Mouse (Mus musculus) thymus, adult 18-20 months (tissue): ENCODE data around the gene Slc25a22.

Source experiments
- DNase-seq, 2 experiments: peaks; one replicate each; pipeline ENCODE4 v3.0.0; 2022; ENCODE audit warnings: mixed read lengths in 2 of 2

Gene Slc25a22

DNA sequence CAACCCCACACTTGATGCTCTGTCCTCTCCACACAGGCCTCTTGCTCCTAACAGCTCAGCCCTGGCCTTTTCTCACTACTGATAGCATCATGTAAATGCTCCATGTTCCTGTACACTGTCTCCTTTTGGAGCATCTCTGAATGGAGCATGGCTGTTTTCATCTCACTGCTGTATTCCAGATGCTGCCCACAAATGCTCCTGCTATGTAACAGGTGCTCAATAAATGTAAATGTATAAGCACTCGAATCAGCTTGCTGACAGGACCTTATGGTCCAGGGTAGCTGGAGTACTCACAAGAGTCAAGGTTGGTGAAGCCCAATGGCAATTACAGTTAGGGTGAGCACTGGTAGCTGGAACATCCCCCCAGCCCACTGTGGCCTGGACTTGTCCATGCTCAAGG lies 33.5 kb upstream of the Slc25a22 start:
- no peak for DNase-seq

DNA sequence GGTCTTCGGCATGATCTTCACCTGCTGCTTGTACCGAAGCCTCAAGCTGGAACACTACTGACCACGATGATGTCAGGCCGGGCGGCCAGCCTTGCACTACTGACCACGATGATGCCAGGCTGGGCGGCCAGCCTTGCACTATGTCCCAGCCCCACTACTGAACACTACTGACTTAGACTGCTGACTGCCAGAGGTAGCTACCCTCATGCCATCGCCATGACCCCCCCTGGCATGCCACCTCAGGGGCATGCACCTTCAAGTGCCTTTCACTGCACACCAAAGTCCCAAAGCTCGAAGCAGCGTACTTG lies 32.9 kb upstream of the Slc25a22 start:
- DNase-seq, result no peak

DNA sequence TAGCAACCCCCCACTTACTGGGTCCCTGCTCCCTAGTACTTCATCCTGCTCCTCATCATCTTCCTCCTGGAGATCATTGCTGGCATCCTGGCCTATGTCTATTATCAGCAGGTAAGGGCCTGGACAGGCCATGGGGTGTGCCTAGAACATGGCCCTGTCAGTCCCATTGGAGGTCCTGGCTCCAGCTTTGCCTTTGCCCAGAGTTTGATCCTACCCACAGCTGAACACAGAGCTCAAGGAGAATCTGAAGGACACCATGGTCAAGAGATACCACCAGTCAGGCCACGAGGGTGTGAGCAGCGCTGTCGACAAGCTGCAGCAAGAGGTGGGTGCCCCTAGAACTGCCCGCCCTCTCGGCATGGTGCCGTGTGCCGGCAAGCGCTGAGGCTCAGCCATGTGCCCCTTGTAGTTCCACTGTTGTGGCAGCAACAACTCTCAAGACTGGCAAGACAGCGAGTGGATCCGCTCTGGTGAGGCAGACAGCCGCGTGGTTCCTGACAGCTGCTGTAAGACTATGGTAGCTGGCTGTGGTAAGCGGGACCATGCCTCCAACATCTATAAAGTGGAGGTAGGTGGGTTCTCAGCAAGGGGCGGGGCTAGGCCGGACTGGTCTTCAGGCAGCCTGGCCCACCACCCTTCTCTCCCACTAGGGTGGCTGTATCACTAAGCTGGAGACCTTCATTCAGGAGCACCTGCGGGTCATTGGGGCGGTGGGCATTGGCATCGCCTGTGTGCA lies 32.4 kb upstream of the Slc25a22 start:
- DNase-seq, result no peak

DNA sequence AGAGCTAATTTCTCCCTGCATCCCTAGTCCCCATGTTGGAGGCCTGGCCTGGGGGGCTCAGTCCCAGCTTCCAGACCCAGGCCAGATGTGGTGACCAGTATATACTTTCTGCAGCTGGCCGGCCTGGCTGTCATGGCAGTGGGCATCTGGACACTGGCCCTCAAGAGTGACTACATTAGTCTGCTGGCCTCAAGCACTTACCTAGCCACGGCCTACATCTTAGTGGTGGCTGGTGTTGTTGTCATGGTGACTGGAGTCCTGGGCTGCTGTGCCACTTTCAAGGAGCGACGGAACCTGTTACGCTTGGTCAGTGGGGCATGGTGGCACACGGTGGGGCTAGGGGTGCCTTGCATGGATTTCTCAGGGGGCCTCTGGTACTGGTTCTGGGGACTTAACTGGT lies 31.7 kb upstream of the Slc25a22 start:
- no peak for DNase-seq

DNA sequence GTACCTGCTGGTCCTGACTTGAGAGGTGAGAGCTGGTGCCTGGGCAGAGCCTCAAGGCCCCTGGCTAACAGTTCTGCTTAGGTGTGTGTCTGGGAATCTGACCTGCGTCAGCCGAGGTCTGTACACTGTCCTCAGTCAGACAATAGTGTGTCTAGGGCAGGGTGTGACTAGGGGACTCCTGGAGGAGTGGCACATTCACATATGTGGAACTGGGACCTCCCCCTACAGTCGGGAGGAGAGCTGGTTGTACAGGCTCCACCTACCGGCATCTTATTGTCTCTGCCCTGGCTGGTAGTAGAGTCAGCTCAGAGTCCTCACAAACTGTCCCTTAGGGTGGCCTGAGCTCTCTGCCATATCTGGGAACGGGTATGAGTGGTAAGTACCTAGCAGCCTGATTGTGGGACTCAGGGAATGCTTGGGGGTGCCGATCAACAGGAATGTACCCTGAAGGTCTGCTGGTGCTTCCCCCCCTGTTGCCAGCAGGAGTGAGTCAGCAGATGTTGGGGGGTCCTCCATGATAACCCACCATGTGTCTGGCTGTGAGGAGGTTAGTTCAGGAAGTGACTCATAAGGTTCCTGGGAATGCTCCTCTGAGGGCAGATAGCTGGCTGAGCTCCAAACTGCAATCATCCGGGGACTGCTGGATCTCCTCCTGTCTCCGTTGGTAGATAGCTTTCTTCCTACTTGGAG lies 31.0 kb upstream of the Slc25a22 start:
- DNase-seq, result peak; percentile 33 to 50

- no peak for DNase-seq
These were observed 30.5 kb upstream of the Slc25a22 start for GRCm38 (mm10) chr7:141468164-141468521.

- peak; percentile 68 to 72 for DNase-seq
These were observed 29.7 kb upstream of the Slc25a22 start, which contains the start of gene Cd151 for GRCm38 (mm10) chr7:141467230-141468030. Gene Cd151 (plus strand): TSS chr7:141467392.

DNA sequence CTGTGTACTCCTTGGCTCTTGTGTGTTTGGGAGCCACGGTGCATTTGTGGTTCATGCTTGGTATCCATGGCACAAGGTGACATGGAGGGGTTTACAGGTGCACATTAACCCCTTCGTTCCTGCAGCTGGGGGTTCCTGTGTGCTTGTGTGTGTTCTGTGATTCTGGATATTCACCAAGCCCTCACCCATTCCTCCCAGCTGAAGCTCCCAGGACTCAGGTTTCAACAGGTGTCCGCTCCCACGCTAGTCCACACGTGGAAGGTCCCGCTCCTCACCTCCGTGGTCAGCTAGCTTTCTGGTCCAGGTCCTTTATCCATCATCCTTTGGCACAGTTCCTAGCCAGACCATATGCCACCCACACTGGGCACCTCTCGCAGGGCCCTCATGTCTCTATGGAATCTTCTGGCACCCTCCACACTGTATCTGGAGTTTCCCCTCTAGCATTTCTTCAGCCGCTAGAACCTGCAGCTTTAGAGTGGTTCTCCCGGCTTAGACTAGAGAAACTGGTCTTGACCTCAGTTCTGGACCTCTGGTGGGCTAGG lies 29.0 kb upstream of the Slc25a22 start:
- DNase-seq, result no peak

GRCm38 (mm10) chr7:141466045-141466394 lies 28.3 kb upstream of the Slc25a22 start:
- no peak for DNase-seq

DNA sequence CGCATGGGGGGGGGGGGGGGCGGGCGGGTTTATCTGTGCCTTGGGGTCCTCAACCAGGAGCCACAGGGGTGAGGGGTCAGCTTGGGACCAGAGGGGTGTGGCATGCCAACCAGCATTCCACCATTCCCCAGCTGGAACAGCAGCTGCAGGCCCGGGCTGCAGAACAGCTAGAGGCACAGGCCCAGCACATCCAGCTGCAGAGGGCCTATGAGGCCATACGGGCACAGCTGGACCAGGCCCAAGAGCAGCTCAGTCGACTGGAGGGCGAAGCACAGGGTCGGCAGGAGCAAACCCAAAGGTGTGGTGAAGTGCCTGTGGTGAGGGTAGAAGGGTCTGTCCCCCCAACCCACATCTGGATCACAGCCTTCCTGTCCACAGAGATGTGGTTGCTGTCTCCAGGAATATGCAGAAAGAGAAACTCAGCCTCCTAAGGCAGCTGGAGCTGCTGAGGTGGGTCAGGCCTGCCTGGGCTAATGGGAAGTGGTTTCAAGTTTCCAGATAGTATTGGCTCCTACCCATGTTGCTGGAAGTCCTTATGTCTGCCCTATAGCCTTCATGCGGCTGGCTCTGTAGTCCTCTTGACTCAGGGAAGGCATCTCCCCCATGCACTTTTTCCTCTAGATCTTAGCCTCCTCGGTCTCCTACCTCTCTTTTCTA lies 27.8 kb upstream of the Slc25a22 start:
- DNase-seq, result no peak

- no peak for DNase-seq
These were observed 27.0 kb upstream of the Slc25a22 start for GRCm38 (mm10) chr7:141464603-141465201.

DNA sequence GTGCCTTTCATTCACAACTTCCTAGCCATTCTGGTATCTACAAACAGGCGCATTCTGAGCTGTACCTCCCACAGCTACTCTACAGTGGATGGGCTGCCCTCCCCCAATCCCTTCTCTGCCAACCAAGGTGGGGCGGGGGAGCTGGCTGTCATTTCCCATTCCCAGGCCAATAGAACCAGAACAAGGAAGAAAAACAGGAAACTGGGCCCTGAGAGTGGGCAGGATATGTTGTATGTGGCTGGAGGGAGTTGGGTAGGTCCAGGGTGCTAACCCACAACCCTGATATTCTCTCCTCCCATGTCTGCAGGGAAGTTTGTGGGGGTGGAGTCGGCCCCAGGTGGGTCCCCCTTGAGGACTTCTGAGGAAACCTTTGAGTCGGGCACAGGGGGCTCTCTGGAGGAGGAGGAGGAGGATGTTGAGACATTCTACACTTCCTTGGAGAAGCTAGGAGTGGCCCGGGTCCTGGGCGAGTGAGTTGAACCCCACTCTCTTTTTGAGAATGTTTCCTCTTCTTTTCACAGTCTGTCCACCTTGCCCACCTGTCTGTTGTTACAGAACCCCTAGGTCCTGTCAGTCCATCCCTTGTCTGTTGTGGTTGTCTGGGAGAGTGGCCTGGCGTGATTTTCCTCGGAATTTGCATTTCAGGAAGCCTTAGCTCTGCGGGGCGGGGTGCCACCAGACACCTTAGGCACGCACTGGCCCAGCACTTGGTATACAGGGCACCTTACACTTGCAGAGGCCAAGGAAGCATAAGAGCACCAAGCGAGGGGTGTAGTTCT lies 26.3 kb upstream of the Slc25a22 start:
- no peak for DNase-seq

GRCm38 (mm10) chr7:141462333-141462821 lies 24.7 kb upstream of the Slc25a22 start:
- no peak for DNase-seq

GRCm38 (mm10) chr7:141461521-141462332 lies 24.0 kb upstream of the Slc25a22 start:
- DNase-seq, result no peak

- DNase-seq, result no peak
These were observed 22.9 kb upstream of the Slc25a22 start, which contains the start of gene Cracr2b for GRCm38 (mm10) chr7:141460391-141461113. Gene Cracr2b (plus strand): TSS chr7:141461094.

GRCm38 (mm10) chr7:141460001-141460390 lies 22.3 kb upstream of the Slc25a22 start:
- no peak for DNase-seq

DNA sequence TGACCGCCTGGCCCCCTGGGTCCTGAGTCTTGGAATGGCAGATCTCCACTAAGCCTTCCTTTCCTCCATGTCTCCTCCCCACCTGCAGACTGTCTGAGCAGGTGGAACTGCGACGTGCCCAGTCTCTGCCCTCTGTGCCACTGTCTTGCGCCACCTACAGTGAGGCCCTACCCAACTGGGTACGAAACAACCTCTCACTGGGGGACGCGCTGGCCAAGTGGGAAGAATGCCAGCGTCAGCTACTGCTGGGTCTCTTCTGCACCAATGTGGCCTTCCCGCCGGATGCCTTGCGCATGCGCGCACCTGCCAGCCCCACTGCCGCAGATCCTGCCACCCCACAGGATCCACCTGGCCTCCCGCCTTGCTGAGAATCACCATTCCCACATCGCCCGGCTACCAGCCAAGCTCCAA lies 21.6 kb upstream of the Slc25a22 start:
- no peak for DNase-seq

- DNase-seq, result no peak
These were observed 21.0 kb upstream of the Slc25a22 start for GRCm38 (mm10) chr7:141458661-141459060.

GRCm38 (mm10) chr7:141457986-141458660 lies 20.4 kb upstream of the Slc25a22 start:
- DNase-seq, result no peak
